Mouse (Mus musculus) cerebellum, adult 2 months (tissue): ENCODE data around the gene Lrrc10b. TPM values are rescaled to one million over a fixed set of nuclear protein-coding genes. Genes with fewer than 3 reads are reported as not detected.

Experiments used
- DNase-seq, 2 experiments: peaks; one replicate each; pipeline ENCODE4 v3.0.0; 2021
- H3K27ac ChIP-seq: fragments of 200-500 bp; 2 replicates; pipeline ENCODE4 v1.5.1; 2012; ENCODE audit warnings: low read length, control low read depth, inconsistent platforms; ENCODE audit not compliant: insufficient read depth
- H3K27me3 ChIP-seq: fragments of 200-500 bp; 2 replicates; pipeline ENCODE4 v1.6.1; 2012; ENCODE audit warnings: inconsistent platforms, mild to moderate bottlenecking, low read length, moderate library complexity; ENCODE audit not compliant: control insufficient read depth, insufficient read depth
- H3K4me1 ChIP-seq: fragments of 200-500 bp; 2 replicates; pipeline ENCODE4 v1.6.1; 2011; ENCODE audit warnings: low read length; ENCODE audit not compliant: control insufficient read depth, insufficient read depth
- H3K4me3 ChIP-seq: fragments of 200-500 bp; replicated peaks from 2 replicates; pipeline ENCODE3; 2011; ENCODE audit warnings: mild to moderate bottlenecking, low read depth, low read length, control low read depth; ENCODE audit not compliant: insufficient read depth
- CTCF ChIP-seq: fragments of 200-500 bp; IDR thresholded peaks from 2 replicates; pipeline ENCODE4 v1.5.1; 2011; ENCODE audit warnings: low read depth, mild to moderate bottlenecking, control low read depth, low read length, moderate library complexity, borderline replicate concordance; ENCODE audit not compliant: insufficient read depth
- POLR2A ChIP-seq: fragments of 200-500 bp; IDR thresholded peaks from 2 replicates; pipeline ENCODE4 v1.6.1; 2011; ENCODE audit warnings: low read length, control low read depth, borderline replicate concordance; ENCODE audit not compliant: insufficient read depth
- WGBS: fragments of 180-500 bp; shearing (Covaris S2); methylation state at CpG from one replicate; pipeline ENCODE4 v1.1.7; 2018; 5-methylcytosine and 5-hydroxymethylcytosine counted together
- polyA plus RNA-seq: library from polyadenylated mRNA; depleted of rRNA; stranded (reverse); fragments of >200 nt; gene quantifications from 2 replicates; pipeline ENCODE4 v1.2.3, GENCODE M21; 2012; rRNA removed

Lrrc10b gene
- polyA plus RNA-seq, result 0.54 and 0.57 TPM in 2 replicates

GRCm38 (mm10) chr19:10456752-10457483, at the start of gene Lrrc10b:
TSS of gene Lrrc10b (minus strand) at chr19:10457473.
- Histone ChIP-seq H3K27me3 (peaks cover 6% of the 10 kb centered on the region; the same call in 1 of the 2 replicates), H3K4me3 (no peak within 1 kb of the TSS), H3K27ac (no peak within 1 kb of the TSS), H3K4me1 (no peaks in the 10 kb centered on the region)
- under 1% methylated on average over 92 of the region's 96 CpGs for WGBS
- TF ChIP-seq POLR2A (no peak), CTCF (no peak)
- no peak for DNase-seq

GRCm38 (mm10) chr19:10502571-10502970, 45.3 kb upstream of the Lrrc10b start:
- DNase-seq, result peak; percentile 29 to 44
- TF ChIP-seq POLR2A, result no peak
- TF ChIP-seq CTCF, result peak; percentile 86
- Histone ChIP-seq H3K4me3 (no peak overlapping the region), H3K27ac (no peak overlapping the region), H3K27me3 (no peaks in the 10 kb centered on the region), H3K4me1 (peaks cover 3% of the 10 kb centered on the region; the same call in 1 of the 2 replicates)
- WGBS, result 3% methylated on average over 4 of the region's 4 CpGs

- no peak for DNase-seq
- Histone ChIP-seq H3K4me3 (no peak overlapping the region), H3K4me1 (peaks cover 3% of the 10 kb centered on the region; the same call in 1 of the 2 replicates), H3K27ac (no peak overlapping the region), H3K27me3 (no peaks in the 10 kb centered on the region)
- no peak for TF ChIP-seq POLR2A
- 79% methylated on average over 8 of the region's 8 CpGs for WGBS
These were observed 43.3 kb upstream of the Lrrc10b start for GRCm38 (mm10) chr19:10500581-10500980.

- DNase-seq, result no peak
- TF ChIP-seq CTCF, result no peak
- TF ChIP-seq POLR2A, result no peak
- no peak overlapping the region for H3K27ac ChIP-seq
These were observed 40.4 kb upstream of the Lrrc10b start for GRCm38 (mm10) chr19:10497512-10498160.

GRCm38 (mm10) chr19:10496976-10497375, 39.7 kb upstream of the Lrrc10b start:
- Histone ChIP-seq H3K27me3 (no peaks in the 10 kb centered on the region), H3K4me1 (peaks cover 3% of the 10 kb centered on the region; the same call in 1 of the 2 replicates), H3K4me3 (no peak overlapping the region), H3K27ac (no peak overlapping the region)
- WGBS, result 63% methylated on average over 2 of the region's 2 CpGs
- TF ChIP-seq CTCF (no peak), POLR2A (no peak)
- DNase-seq, result no peak

More at GRCm38 (mm10) chr19:10497512-10498160, 40.4 kb upstream of the Lrrc10b start:
- 61% methylated on average over 8 of the region's 8 CpGs for WGBS
- H3K4me1 ChIP-seq, result peaks cover 3% of the 10 kb centered on the region; the same call in 1 of the 2 replicates
- no peak overlapping the region for H3K4me3 ChIP-seq
- H3K27me3 ChIP-seq, result no peaks in the 10 kb centered on the region

GRCm38 (mm10) chr19:10495670-10496069, 38.4 kb upstream of the Lrrc10b start:
- no peak for DNase-seq
- no peaks in the 10 kb centered on the region for H3K27me3 ChIP-seq
- no peak overlapping the region for H3K4me3 ChIP-seq
- peaks cover 2% of the 10 kb centered on the region; the same call in 1 of the 2 replicates for H3K4me1 ChIP-seq
- WGBS, result 87% methylated on average over 1 of the region's 1 CpGs
- TF ChIP-seq CTCF (no peak), POLR2A (no peak)
- no peak overlapping the region for H3K27ac ChIP-seq

GRCm38 (mm10) chr19:10486264-10486738, 29.0 kb upstream of the Lrrc10b start:
- Histone ChIP-seq H3K27ac (no peak overlapping the region), H3K4me1 (no peaks in the 10 kb centered on the region), H3K27me3 (no peaks in the 10 kb centered on the region), H3K4me3 (no peak overlapping the region)
- peak; percentile 60 to 67 for DNase-seq
- WGBS, result 24% methylated on average over 9 of the region's 9 CpGs
- no peak for TF ChIP-seq POLR2A
- TF ChIP-seq CTCF, result peak; percentile 92
